Mouse (Mus musculus) spleen, adult 18-20 months (tissue): ENCODE data around the gene Tarsl2.

Experiments
- DNase-seq, 2 experiments: peaks; one replicate each; pipeline ENCODE4 v3.0.0; 2022; ENCODE audit warnings: mixed read lengths in 2 of 2

Gene Tarsl2

GRCm38 (mm10) chr7:65663225-65663790, 18.6 kb downstream of the Tarsl2 start:
- no peak for DNase-seq

GRCm38 (mm10) chr7:65663886-65664285, 19.2 kb downstream of the Tarsl2 start:
- no peak for DNase-seq

GRCm38 (mm10) chr7:65667491-65667890, 22.8 kb downstream of the Tarsl2 start:
- no peak for DNase-seq

- DNase-seq: no peak
Measured at GRCm38 (mm10) chr7:65678050-65678449, 33.4 kb downstream of the Tarsl2 start.

- no peak for DNase-seq
Measured at GRCm38 (mm10) chr7:65678900-65679595, 34.4 kb downstream of the Tarsl2 start.

- DNase-seq: no peak
Measured at GRCm38 (mm10) chr7:65681166-65681565, 36.5 kb downstream of the Tarsl2 start.

GRCm38 (mm10) chr7:65684256-65684835, 39.6 kb downstream of the Tarsl2 start:
- DNase-seq: no peak

- DNase-seq: no peak
Measured at GRCm38 (mm10) chr7:65686664-65687063, 42.0 kb downstream of the Tarsl2 start.

GRCm38 (mm10) chr7:65690869-65691268, 46.2 kb downstream of the Tarsl2 start, which contains the start of gene Tm2d3:
Gene Tm2d3 (plus strand): TSS chr7:65691169.
- DNase-seq: no peak

- no peak for DNase-seq
Measured at GRCm38 (mm10) chr7:65691929-65692605, 47.4 kb downstream of the Tarsl2 start.

GRCm38 (mm10) chr7:65692883-65693282, 48.2 kb downstream of the Tarsl2 start:
- no peak for DNase-seq

GRCm38 (mm10) chr7:65693301-65693821, 48.7 kb downstream of the Tarsl2 start:
- DNase-seq: peak; percentile 78 to 88

GRCm38 (mm10) chr7:65696450-65696849, 51.8 kb downstream of the Tarsl2 start:
- no peak for DNase-seq

GRCm38 (mm10) chr7:65702076-65702475, 57.4 kb downstream of the Tarsl2 start:
- DNase-seq: no peak

GRCm38 (mm10) chr7:65704818-65705242, 60.1 kb downstream of the Tarsl2 start:
- peak; percentile 17 to 69 for DNase-seq

GRCm38 (mm10) chr7:65708506-65708905, 63.8 kb downstream of the Tarsl2 start:
- DNase-seq: no peak

- DNase-seq: no peak
Measured at GRCm38 (mm10) chr7:65710301-65710700, 65.6 kb downstream of the Tarsl2 start.

GRCm38 (mm10) chr7:65713782-65714181, 69.1 kb downstream of the Tarsl2 start:
- DNase-seq: no peak

- DNase-seq: no peak
Measured at GRCm38 (mm10) chr7:65714304-65714703, 69.6 kb downstream of the Tarsl2 start.

- DNase-seq: no peak
Measured at GRCm38 (mm10) chr7:65734024-65734423, 89.3 kb downstream of the Tarsl2 start.

GRCm38 (mm10) chr7:65735261-65735660, 90.6 kb downstream of the Tarsl2 start:
- no peak for DNase-seq

GRCm38 (mm10) chr7:65737286-65738040, 92.8 kb downstream of the Tarsl2 start:
- no peak for DNase-seq
